Mouse (Mus musculus) kidney, embryonic 14.5 days (tissue): Measurements from ENCODE around the gene Tff2. TPM values are rescaled to one million over a fixed set of nuclear protein-coding genes. Genes with fewer than 3 reads are reported as not detected.

Source experiments
- ATAC-seq: fragments of 200-750 bp; cut with Nextera tagmentation; 2 replicates; pipeline ENCODE4 v1.8.0; 2017; ENCODE audit warnings: moderate number of reproducible peaks, mild to moderate bottlenecking, moderate TSS enrichment, moderate library complexity; ENCODE audit not compliant: low FRiP score, low TSS enrichment
- H3K27ac ChIP-seq: fragments of 300-500 bp; sonication (generic); 2 replicates; pipeline ENCODE4 v1.5.1; 2014; ENCODE audit warnings: low read depth, mild to moderate bottlenecking, low read length, moderate library complexity, mixed read lengths
- H3K27me3 ChIP-seq: fragments of 300-500 bp; sonication (generic); 2 replicates; pipeline ENCODE4 v1.6.1; 2014; ENCODE audit warnings: mild to moderate bottlenecking, low read length; ENCODE audit not compliant: control insufficient read depth, insufficient read depth
- H3K36me3 ChIP-seq: fragments of 300-500 bp; sonication (generic); 2 replicates; pipeline ENCODE4 v1.6.1; 2014; ENCODE audit warnings: low read length, mixed read lengths; ENCODE audit not compliant: control insufficient read depth, insufficient read depth
- H3K4me1 ChIP-seq: fragments of 300-500 bp; sonication (generic); 2 replicates; pipeline ENCODE4 v1.6.1; 2014; ENCODE audit warnings: low read length, mixed read lengths; ENCODE audit not compliant: control insufficient read depth, insufficient read depth
- H3K4me2 ChIP-seq: fragments of 300-500 bp; sonication (generic); replicated peaks from 2 replicates; pipeline ENCODE4 v1.6.1; 2014; ENCODE audit warnings: low read depth, mild to moderate bottlenecking, low read length
- H3K4me3 ChIP-seq: fragments of 300-500 bp; sonication (generic); 2 replicates; pipeline ENCODE4 v1.5.1; 2014; ENCODE audit warnings: mild to moderate bottlenecking, low read length
- H3K9ac ChIP-seq: fragments of 300-500 bp; sonication (generic); 2 replicates; pipeline ENCODE4 v1.6.1; 2014; ENCODE audit warnings: low read depth, mild to moderate bottlenecking, low read length, moderate library complexity
- H3K9me3 ChIP-seq: fragments of 300-500 bp; sonication (generic); 2 replicates; pipeline ENCODE4 v1.6.1; 2016; ENCODE audit warnings: low read length; ENCODE audit not compliant: control insufficient read depth
- WGBS: fragments of 180-500 bp; shearing (Covaris S2); extraction: QIAGEN DNeasy Blood & Tissue Kit; methylation state at CpG from one replicate; pipeline ENCODE4 v1.1.7; 2014; 5-methylcytosine and 5-hydroxymethylcytosine counted together
- polyA plus RNA-seq: library from polyadenylated mRNA; unstranded; fragments of >200 nt; fragmentation: Nextera tagmentation; extraction: Ambion mirVana; gene quantifications from 2 replicates; pipeline ENCODE4 v1.2.1, GENCODE M21; 2014

Tff2 gene
- polyA plus RNA-seq, 1 experiment from 2014 or later = 1.2 TPM

GRCm38 (mm10) chr17:31176321-31176720, 32.2 kb upstream of the Tff2 start:
- WGBS = 87% methylated on average over 4 of the region's 4 CpGs
- H3K9me3 ChIP-seq = no peaks in the 10 kb centered on the region
- ATAC-seq = no peak
- no peaks in the 10 kb centered on the region for H3K36me3 ChIP-seq
- no peaks in the 10 kb centered on the region for H3K4me1 ChIP-seq
- no peak overlapping the region for H3K4me3 ChIP-seq
- H3K27me3 ChIP-seq = no peaks in the 10 kb centered on the region
- H3K4me2 ChIP-seq = no peak overlapping the region
- H3K27ac ChIP-seq = no peak overlapping the region
- no peak overlapping the region for H3K9ac ChIP-seq

- Histone ChIP-seq H3K27me3 (no peaks in the 10 kb centered on the region), H3K27ac (no peak overlapping the region), H3K4me1 (no peaks in the 10 kb centered on the region), H3K9ac (no peak overlapping the region), H3K4me3 (no peak overlapping the region), H3K4me2 (no peak overlapping the region), H3K9me3 (no peaks in the 10 kb centered on the region), H3K36me3 (no peaks in the 10 kb centered on the region)
- ATAC-seq = no peak
- 81% methylated on average over 5 of the region's 5 CpGs for WGBS
Observed at GRCm38 (mm10) chr17:31169796-31170195, 25.7 kb upstream of the Tff2 start.

GRCm38 (mm10) chr17:31165127-31165526, 21.0 kb upstream of the Tff2 start, which contains the start of gene Tff1:
Tff1 (minus strand) TSS chr17:31165277.
- H3K9me3 ChIP-seq = no peaks in the 10 kb centered on the region
- H3K27me3 ChIP-seq = no peaks in the 10 kb centered on the region
- H3K4me3 ChIP-seq = no peak within 1 kb of the TSS
- H3K36me3 ChIP-seq = no peaks in the 10 kb centered on the region
- no peak within 1 kb of the TSS for H3K9ac ChIP-seq
- H3K4me1 ChIP-seq = no peaks in the 10 kb centered on the region
- no peak within 1 kb of the TSS for H3K4me2 ChIP-seq
- no peak for ATAC-seq
- WGBS = 80% methylated on average over 6 of the region's 6 CpGs
- no peak within 1 kb of the TSS for H3K27ac ChIP-seq

GRCm38 (mm10) chr17:31163821-31164220, 19.7 kb upstream of the Tff2 start:
- no peak overlapping the region for H3K4me2 ChIP-seq
- no peaks in the 10 kb centered on the region for H3K27me3 ChIP-seq
- no peak overlapping the region for H3K4me3 ChIP-seq
- WGBS = 82% methylated on average over 2 of the region's 2 CpGs
- no peak for ATAC-seq
- no peaks in the 10 kb centered on the region for H3K4me1 ChIP-seq
- H3K27ac ChIP-seq = no peak overlapping the region
- no peaks in the 10 kb centered on the region for H3K9me3 ChIP-seq
- no peaks in the 10 kb centered on the region for H3K36me3 ChIP-seq
- no peak overlapping the region for H3K9ac ChIP-seq

- no peaks in the 10 kb centered on the region for H3K4me1 ChIP-seq
- H3K27me3 ChIP-seq = no peaks in the 10 kb centered on the region
- no peak for ATAC-seq
- H3K4me3 ChIP-seq = no peak overlapping the region
- H3K9me3 ChIP-seq = no peaks in the 10 kb centered on the region
- no peak overlapping the region for H3K9ac ChIP-seq
- no peak overlapping the region for H3K27ac ChIP-seq
- H3K4me2 ChIP-seq = no peak overlapping the region
- 86% methylated on average over 12 of the region's 12 CpGs for WGBS
- no peaks in the 10 kb centered on the region for H3K36me3 ChIP-seq
Observed at GRCm38 (mm10) chr17:31162607-31163006, 18.5 kb upstream of the Tff2 start.

- Histone ChIP-seq H3K27me3 (no peaks in the 10 kb centered on the region), H3K36me3 (no peaks in the 10 kb centered on the region), H3K27ac (no peak overlapping the region), H3K9me3 (no peaks in the 10 kb centered on the region), H3K9ac (no peak overlapping the region), H3K4me1 (no peaks in the 10 kb centered on the region), H3K4me2 (no peak overlapping the region), H3K4me3 (no peak overlapping the region)
- 73% methylated on average over 4 of the region's 4 CpGs for WGBS
- ATAC-seq = no peak
Observed at GRCm38 (mm10) chr17:31160291-31160690, 16.2 kb upstream of the Tff2 start.

GRCm38 (mm10) chr17:31157921-31158320, 13.8 kb upstream of the Tff2 start:
- Histone ChIP-seq H3K36me3 (no peaks in the 10 kb centered on the region), H3K4me2 (no peak overlapping the region), H3K9ac (no peak overlapping the region), H3K9me3 (no peaks in the 10 kb centered on the region), H3K27ac (no peak overlapping the region), H3K4me1 (no peaks in the 10 kb centered on the region), H3K27me3 (no peaks in the 10 kb centered on the region), H3K4me3 (no peak overlapping the region)
- 86% methylated on average over 6 of the region's 6 CpGs for WGBS
- no peak for ATAC-seq

GRCm38 (mm10) chr17:31153785-31154184, 9.7 kb upstream of the Tff2 start:
- no peak overlapping the region for H3K4me2 ChIP-seq
- ATAC-seq = no peak
- WGBS = 76% methylated on average over 8 of the region's 8 CpGs

GRCm38 (mm10) chr17:31152966-31153499, 9.0 kb upstream of the Tff2 start:
- no peaks in the 10 kb centered on the region for H3K4me1 ChIP-seq
- 80% methylated on average over 9 of the region's 9 CpGs for WGBS
- H3K9ac ChIP-seq = no peak overlapping the region
- H3K9me3 ChIP-seq = no peaks in the 10 kb centered on the region
- H3K36me3 ChIP-seq = no peaks in the 10 kb centered on the region
- ATAC-seq = no peak
- no peak overlapping the region; the same call in 1 of the 2 replicates for H3K27ac ChIP-seq
- H3K27me3 ChIP-seq = no peaks in the 10 kb centered on the region
- H3K4me2 ChIP-seq = no peak overlapping the region
- no peak overlapping the region for H3K4me3 ChIP-seq

More at GRCm38 (mm10) chr17:31153785-31154184, 9.7 kb upstream of the Tff2 start:
- Histone ChIP-seq H3K9me3 (no peaks in the 10 kb centered on the region), H3K27ac (no peak overlapping the region), H3K9ac (no peak overlapping the region), H3K36me3 (no peaks in the 10 kb centered on the region), H3K27me3 (no peaks in the 10 kb centered on the region), H3K4me1 (no peaks in the 10 kb centered on the region), H3K4me3 (no peak overlapping the region)
